Mouse (Mus musculus): Measurements from ENCODE around the gene Med6. TPM values are rescaled to one million over a fixed set of nuclear protein-coding genes. Genes with fewer than 3 reads are reported as not detected.

The Med6 gene
- total RNA-seq (2015) (31.6 and 36.3 TPM in 2 replicates), total RNA-seq (2017) (61.1 and 75.2 TPM in 2 replicates)

GRCm38 (mm10) chr12:81594902-81595671 is at the start of gene Med6:
TSS of gene Med6 (minus strand) at chr12:81595008.
- peak; percentile 98 for ATAC-seq (replicated peaks; ENCODE audit: poor library complexity)

- no peak for ATAC-seq (replicated peaks; ENCODE audit: poor library complexity)
These were observed 47.7 kb upstream of the Med6 start for GRCm38 (mm10) chr12:81642361-81643082.

GRCm38 (mm10) chr12:81640656-81641055 is 45.8 kb upstream of the Med6 start:
- no peak for ATAC-seq (replicated peaks; ENCODE audit: poor library complexity)

GRCm38 (mm10) chr12:81633246-81633645 is 38.4 kb upstream of the Med6 start:
- no peak for ATAC-seq (replicated peaks; ENCODE audit: poor library complexity)

- ATAC-seq (replicated peaks; ENCODE audit: poor library complexity): no peak
These were observed 37.0 kb upstream of the Med6 start for GRCm38 (mm10) chr12:81631661-81632401.

- ATAC-seq (replicated peaks; ENCODE audit: poor library complexity): no peak
These were observed 36.3 kb upstream of the Med6 start, which contains the start of gene Ttc9 for GRCm38 (mm10) chr12:81630915-81631660. TSS of gene Ttc9 (plus strand) at chr12:81631249.

GRCm38 (mm10) chr12:81630520-81630914 is 35.7 kb upstream of the Med6 start:
- ATAC-seq (replicated peaks; ENCODE audit: poor library complexity): no peak

- no peak for ATAC-seq (replicated peaks; ENCODE audit: poor library complexity)
These were observed 33.3 kb upstream of the Med6 start for GRCm38 (mm10) chr12:81628091-81628490.

GRCm38 (mm10) chr12:81627426-81627825 is 32.6 kb upstream of the Med6 start:
- ATAC-seq (replicated peaks; ENCODE audit: poor library complexity): no peak

GRCm38 (mm10) chr12:81626226-81626861 is 31.5 kb upstream of the Med6 start:
- no peak for ATAC-seq (replicated peaks; ENCODE audit: poor library complexity)

- ATAC-seq (replicated peaks; ENCODE audit: poor library complexity): no peak
These were observed 28.6 kb upstream of the Med6 start for GRCm38 (mm10) chr12:81623377-81623776.

GRCm38 (mm10) chr12:81619302-81619701 is 24.5 kb upstream of the Med6 start:
- ATAC-seq (replicated peaks; ENCODE audit: poor library complexity): peak; percentile 87

GRCm38 (mm10) chr12:81616980-81617379 is 22.2 kb upstream of the Med6 start:
- ATAC-seq (replicated peaks; ENCODE audit: poor library complexity): peak; percentile 57

GRCm38 (mm10) chr12:81615807-81616206 is 21.0 kb upstream of the Med6 start:
- no peak for ATAC-seq (replicated peaks; ENCODE audit: poor library complexity)

- no peak for ATAC-seq (replicated peaks; ENCODE audit: poor library complexity)
These were observed 14.6 kb upstream of the Med6 start for GRCm38 (mm10) chr12:81609445-81609844.

- no peak for ATAC-seq (replicated peaks; ENCODE audit: poor library complexity)
These were observed 10.4 kb upstream of the Med6 start for GRCm38 (mm10) chr12:81604995-81605784.

- ATAC-seq (replicated peaks; ENCODE audit: poor library complexity): peak; percentile 27
These were observed 1.9 kb upstream of the Med6 start for GRCm38 (mm10) chr12:81596547-81597262.

- ATAC-seq (replicated peaks; ENCODE audit: poor library complexity): no peak
These were observed 26.4 kb downstream of the Med6 start, which contains the start of gene Adam21 for GRCm38 (mm10) chr12:81568374-81568773. TSS of gene Adam21 (minus strand) at chr12:81568474.

- no peak for ATAC-seq (replicated peaks; ENCODE audit: poor library complexity)
These were observed 26.9 kb downstream of the Med6 start for GRCm38 (mm10) chr12:81567931-81568330.

Data from megakaryocyte progenitor cell, adult 5-6 weeks (primary cell).